Mouse (Mus musculus): ENCODE results near the gene Fggy. TPM values are rescaled to one million over a fixed set of nuclear protein-coding genes. Genes with fewer than 3 reads are reported as not detected.

The Fggy gene
- total and polyA plus RNA-seq, 2 experiments: 99.5 to 189 TPM

GRCm38 (mm10) chr4:95924210-95925184, 367.2 kb downstream of the Fggy start:
- Histone ChIP-seq H3K9ac (ENCODE audit: low read depth, low read length) (no peak overlapping the region), H3K79me2 (ENCODE audit: control insufficient read depth, insufficient read depth, low read length) (no peaks in the 10 kb centered on the region), H3K27ac (replicated peaks; ENCODE audit: insufficient read depth, low read depth, low read length) (no peak overlapping the region), H3K4me1 (ENCODE audit: control insufficient read depth, insufficient read depth, low read length) (no peaks in the 10 kb centered on the region), H3K27me3 (ENCODE audit: control insufficient read depth, insufficient read depth, low read length) (no peaks in the 10 kb centered on the region), H3K36me3 (ENCODE audit: control insufficient read depth, insufficient read depth, low read length) (peaks cover 4% of the 10 kb centered on the region; the same call in 1 of the 2 replicates), H3K4me3 (ENCODE audit: insufficient read depth, low read depth, low read length) (no peak overlapping the region)
- 42% methylated on average over 7 of the region's 7 CpGs for whole genome bisulfite sequencing
- no peak for TF ChIP-seq POLR2A (IDR thresholded peaks at IDR 0.05; ENCODE audit: extremely low read depth, insufficient read depth, low read length)
- peak; percentile 83 for TF ChIP-seq CTCF (IDR thresholded peaks at IDR 0.05; ENCODE audit: low read depth, low read length)
- peak; percentile 20 for DNase-seq (ENCODE audit: extremely low read depth, low read depth, low spot score)

- Histone ChIP-seq H3K4me3 (ENCODE audit: insufficient read depth, low read depth, low read length) (no peak overlapping the region), H3K27me3 (ENCODE audit: control insufficient read depth, insufficient read depth, low read length) (no peaks in the 10 kb centered on the region), H3K9ac (ENCODE audit: low read depth, low read length) (no peak overlapping the region), H3K4me1 (ENCODE audit: control insufficient read depth, insufficient read depth, low read length) (no peaks in the 10 kb centered on the region), H3K36me3 (ENCODE audit: control insufficient read depth, insufficient read depth, low read length) (peaks cover 4% of the 10 kb centered on the region; the same call in 1 of the 2 replicates), H3K79me2 (ENCODE audit: control insufficient read depth, insufficient read depth, low read length) (no peaks in the 10 kb centered on the region), H3K27ac (replicated peaks; ENCODE audit: insufficient read depth, low read depth, low read length) (no peak overlapping the region)
- 97% methylated on average over 1 of the region's 1 CpGs for WGBS
- TF ChIP-seq CTCF (IDR thresholded peaks at IDR 0.05; ENCODE audit: low read depth, low read length): no peak
- TF ChIP-seq POLR2A (IDR thresholded peaks at IDR 0.05; ENCODE audit: extremely low read depth, insufficient read depth, low read length): no peak
- DNase-seq (ENCODE audit: extremely low read depth, low read depth, low spot score): no peak
These were observed 371.5 kb downstream of the Fggy start for GRCm38 (mm10) chr4:95928846-95929245.

GRCm38 (mm10) chr4:95929936-95930335, 372.6 kb downstream of the Fggy start:
- peaks cover 4% of the 10 kb centered on the region; the same call in 1 of the 2 replicates for H3K36me3 ChIP-seq (ENCODE audit: control insufficient read depth, insufficient read depth, low read length)
- no peak overlapping the region for H3K4me3 ChIP-seq (ENCODE audit: insufficient read depth, low read depth, low read length)
- no peaks in the 10 kb centered on the region for H3K27me3 ChIP-seq (ENCODE audit: control insufficient read depth, insufficient read depth, low read length)
- H3K27ac ChIP-seq (replicated peaks; ENCODE audit: insufficient read depth, low read depth, low read length): no peak overlapping the region
- TF ChIP-seq CTCF (IDR thresholded peaks at IDR 0.05; ENCODE audit: low read depth, low read length): no peak
- no peak for TF ChIP-seq POLR2A (IDR thresholded peaks at IDR 0.05; ENCODE audit: extremely low read depth, insufficient read depth, low read length)
- no peak for DNase-seq (ENCODE audit: extremely low read depth, low read depth, low spot score)
- no peak overlapping the region for H3K9ac ChIP-seq (ENCODE audit: low read depth, low read length)
- no peaks in the 10 kb centered on the region for H3K79me2 ChIP-seq (ENCODE audit: control insufficient read depth, insufficient read depth, low read length)
- H3K4me1 ChIP-seq (ENCODE audit: control insufficient read depth, insufficient read depth, low read length): no peaks in the 10 kb centered on the region
- WGBS: 93% methylated on average over 1 of the region's 1 CpGs

GRCm38 (mm10) chr4:95931331-95931730, 374.0 kb downstream of the Fggy start:
- no peak for DNase-seq (ENCODE audit: extremely low read depth, low read depth, low spot score)
- Histone ChIP-seq H3K36me3 (ENCODE audit: control insufficient read depth, insufficient read depth, low read length) (peaks cover 4% of the 10 kb centered on the region; the same call in 1 of the 2 replicates), H3K79me2 (ENCODE audit: control insufficient read depth, insufficient read depth, low read length) (no peaks in the 10 kb centered on the region), H3K4me3 (ENCODE audit: insufficient read depth, low read depth, low read length) (no peak overlapping the region), H3K27me3 (ENCODE audit: control insufficient read depth, insufficient read depth, low read length) (no peaks in the 10 kb centered on the region), H3K4me1 (ENCODE audit: control insufficient read depth, insufficient read depth, low read length) (no peaks in the 10 kb centered on the region), H3K27ac (replicated peaks; ENCODE audit: insufficient read depth, low read depth, low read length) (no peak overlapping the region), H3K9ac (ENCODE audit: low read depth, low read length) (no peak overlapping the region)
- TF ChIP-seq POLR2A (IDR thresholded peaks at IDR 0.05; ENCODE audit: extremely low read depth, insufficient read depth, low read length): no peak
- WGBS: 81% methylated on average over 2 of the region's 2 CpGs

- Histone ChIP-seq H3K36me3 (ENCODE audit: control insufficient read depth, insufficient read depth, low read length) (no peaks in the 10 kb centered on the region), H3K4me1 (ENCODE audit: control insufficient read depth, insufficient read depth, low read length) (no peaks in the 10 kb centered on the region), H3K27ac (replicated peaks; ENCODE audit: insufficient read depth, low read depth, low read length) (no peak overlapping the region), H3K9ac (ENCODE audit: low read depth, low read length) (no peak overlapping the region), H3K79me2 (ENCODE audit: control insufficient read depth, insufficient read depth, low read length) (no peaks in the 10 kb centered on the region), H3K4me3 (ENCODE audit: insufficient read depth, low read depth, low read length) (no peak overlapping the region), H3K27me3 (ENCODE audit: control insufficient read depth, insufficient read depth, low read length) (no peaks in the 10 kb centered on the region)
- TF ChIP-seq CTCF (IDR thresholded peaks at IDR 0.05; ENCODE audit: low read depth, low read length) (no peak), POLR2A (IDR thresholded peaks at IDR 0.05; ENCODE audit: extremely low read depth, insufficient read depth, low read length) (no peak)
- DNase-seq (ENCODE audit: extremely low read depth, low read depth, low spot score): peak; percentile 34
- 58% methylated on average over 9 of the region's 9 CpGs for WGBS
These were observed 376.6 kb downstream of the Fggy start for GRCm38 (mm10) chr4:95933801-95934356.
